Mouse (Mus musculus) MEL (cell line): ENCODE measurements around the gene Mogat1. TPM values are rescaled to one million over a fixed set of nuclear protein-coding genes. Genes with fewer than 3 reads are reported as not detected.

Source experiments
- DNase-seq: peaks from one replicate; pipeline ENCODE4 v3.0.0; 2011; ENCODE audit warnings: low read depth, low spot score
- H3K27ac ChIP-seq: 2 replicates; pipeline ENCODE4 v1.5.1; 2012; ENCODE audit warnings: low read depth, mild to moderate bottlenecking, control low read depth, low read length, moderate library complexity; ENCODE audit not compliant: control insufficient read depth
- H3K27me3 ChIP-seq, 2 experiments: fragments of 150-350 bp in 1 of 2; sonication (generic) in 1 of 2; 2 replicates each; pipeline ENCODE4 v1.6.1; 2012; ENCODE audit warnings: low read length in 2 of 2, mild to moderate bottlenecking in 2 of 2, improper control_type of control experiment in 1 of 2, moderate library complexity in 1 of 2; ENCODE audit not compliant: insufficient read depth in 2 of 2, control insufficient read depth in 1 of 2
- H3K36me3 ChIP-seq, 2 experiments: 2 replicates each; pipeline ENCODE4 v1.6.1; 2012 to 2014; ENCODE audit warnings: low read length in 2 of 2, improper control_type of control experiment in 1 of 2, inconsistent platforms in 1 of 2, mild to moderate bottlenecking in 1 of 2; ENCODE audit not compliant: insufficient read depth in 2 of 2, control insufficient read depth in 1 of 2
- H3K4me1 ChIP-seq, 2 experiments: fragments of 150-350 bp in 1 of 2; sonication (generic) in 1 of 2; 2 replicates each; pipeline ENCODE4 v1.6.1; 2012; ENCODE audit warnings: low read length in 2 of 2, improper control_type of control experiment in 1 of 2, mild to moderate bottlenecking in 1 of 2; ENCODE audit not compliant: insufficient read depth in 2 of 2, control insufficient read depth in 1 of 2
- H3K4me3 ChIP-seq, 2 experiments: fragments of 150-350 bp in 1 of 2; sonication (generic) in 1 of 2; 2 replicates each; pipeline ENCODE4 v1.5.1; 2012; ENCODE audit warnings: low read depth in 2 of 2, low read length in 2 of 2, mild to moderate bottlenecking in 2 of 2, moderate library complexity in 2 of 2, control low read depth in 1 of 2, improper control_type of control experiment in 1 of 2; ENCODE audit not compliant: control insufficient read depth in 1 of 2, insufficient read depth in 1 of 2
- H3K79me2 ChIP-seq: 2 replicates; pipeline ENCODE4 v1.6.1; 2012; ENCODE audit warnings: mild to moderate bottlenecking, low read length, moderate library complexity; ENCODE audit not compliant: control insufficient read depth, poor library complexity, insufficient read depth
- H3K9ac ChIP-seq: 2 replicates; pipeline ENCODE4 v1.6.1; 2012; ENCODE audit warnings: low read depth, mild to moderate bottlenecking, control low read depth, low read length, moderate library complexity; ENCODE audit not compliant: control insufficient read depth, poor library complexity, severe bottlenecking
- H3K9me3 ChIP-seq: fragments of 150-350 bp; sonication (generic); replicated peaks from 2 replicates; pipeline ENCODE4 v1.6.1; 2012; ENCODE audit warnings: mild to moderate bottlenecking, low read length, improper control_type of control experiment, moderate library complexity; ENCODE audit not compliant: insufficient read depth
- BHLHE40 ChIP-seq: IDR thresholded peaks from 2 replicates; pipeline ENCODE4 v1.6.1; 2012; ENCODE audit warnings: low read depth, mild to moderate bottlenecking, inconsistent platforms, low read length, improper control_type of control experiment, borderline replicate concordance
- CHD2 ChIP-seq: IDR thresholded peaks from 2 replicates; pipeline ENCODE4 v1.6.1; 2011; ENCODE audit warnings: low read length, improper control_type of control experiment
- CTCF ChIP-seq, 3 experiments: IDR thresholded peaks in 2 of 3; conservative IDR thresholded peaks in 1 of 3; 2 replicates each; pipeline ENCODE4 v1.5.1; 2011 to 2012; ENCODE audit warnings: low read length in 3 of 3, low read depth in 2 of 3, mild to moderate bottlenecking in 2 of 3, improper control_type of control experiment in 1 of 3, inconsistent platforms in 1 of 3, mixed read lengths in 1 of 3, moderate library complexity in 1 of 3; ENCODE audit not compliant: control insufficient read depth in 1 of 3, insufficient read depth in 1 of 3, poor library complexity in 1 of 3, severe bottlenecking in 1 of 3
- ETS1 ChIP-seq: IDR thresholded peaks from 2 replicates; pipeline ENCODE4 v1.6.1; 2012; ENCODE audit warnings: low read depth, mild to moderate bottlenecking, inconsistent platforms, low read length, improper control_type of control experiment, moderate library complexity
- GABPA ChIP-seq: IDR thresholded peaks from 2 replicates; pipeline ENCODE4 v1.6.1; 2012; ENCODE audit warnings: low read depth, mild to moderate bottlenecking, inconsistent platforms, low read length, improper control_type of control experiment, moderate library complexity
- MAZ ChIP-seq: IDR thresholded peaks from 2 replicates; pipeline ENCODE4 v1.6.1; 2012; ENCODE audit warnings: low read depth, mild to moderate bottlenecking, inconsistent platforms, low read length, improper control_type of control experiment
- NRF1 ChIP-seq: IDR thresholded peaks from 2 replicates; pipeline ENCODE4 v1.6.1; 2014; ENCODE audit warnings: low read depth, mild to moderate bottlenecking, inconsistent platforms, low read length, improper control_type of control experiment, moderate library complexity; ENCODE audit not compliant: poor library complexity, insufficient read depth, severe bottlenecking
- POLR2AphosphoS2 ChIP-seq: IDR thresholded peaks from 2 replicates; pipeline ENCODE4 v1.6.1; 2011; ENCODE audit warnings: low read length, improper control_type of control experiment
- RAD21 ChIP-seq: IDR thresholded peaks from 2 replicates; pipeline ENCODE4 v1.6.1; 2011; ENCODE audit warnings: mild to moderate bottlenecking, low read depth, low read length, improper control_type of control experiment
- SIN3A ChIP-seq: IDR thresholded peaks from 2 replicates; pipeline ENCODE4 v1.6.1; 2012; ENCODE audit warnings: low read length, improper control_type of control experiment, inconsistent platforms
- SMC3 ChIP-seq: IDR thresholded peaks from 2 replicates; pipeline ENCODE4 v1.6.1; 2011; ENCODE audit warnings: low read depth, low read length, improper control_type of control experiment
- USF1 ChIP-seq: IDR thresholded peaks from 2 replicates; pipeline ENCODE4 v1.6.1; 2014; ENCODE audit warnings: low read depth, mild to moderate bottlenecking, inconsistent platforms, low read length, improper control_type of control experiment, moderate library complexity
- USF2 ChIP-seq, 2 experiments: IDR thresholded peaks; 2 replicates each; pipeline ENCODE4 v1.6.1; 2011 to 2012; ENCODE audit warnings: improper control_type of control experiment in 2 of 2, low read length in 2 of 2, borderline replicate concordance in 1 of 2, inconsistent platforms in 1 of 2, low read depth in 1 of 2, mild to moderate bottlenecking in 1 of 2; ENCODE audit not compliant: insufficient read depth in 1 of 2
- ZC3H11A ChIP-seq: IDR thresholded peaks from 2 replicates; pipeline ENCODE4 v1.6.1; 2012; ENCODE audit warnings: low read depth, mild to moderate bottlenecking, inconsistent platforms, low read length, improper control_type of control experiment
- ZMIZ1 ChIP-seq: IDR thresholded peaks from 2 replicates; pipeline ENCODE4 v1.6.1; 2012; ENCODE audit warnings: low read depth, mild to moderate bottlenecking, inconsistent platforms, low read length, improper control_type of control experiment, moderate library complexity
- polyA plus RNA-seq, 2 experiments: library from polyadenylated mRNA; stranded (reverse) in 1 of 2; unstranded in 1 of 2; fragments of >175 nt in 1 of 2; fragments of >200 nt in 1 of 2; gene quantifications; 2 replicates each; pipeline versions ENCODE4 v1.2.1 to v1.2.4; 2012; ENCODE audit warnings: low replicate concordance in 2 of 2, low read depth in 1 of 2; ENCODE audit not compliant: insufficient read length in 2 of 2, insufficient read depth in 1 of 2, missing spikeins in 1 of 2
- total RNA-seq: library from RNA; depleted of rRNA; stranded (reverse); fragments of 300-350 nt; gene quantifications from 2 replicates; pipeline ENCODE4 v1.2.3, GENCODE M21; 2012

Mogat1 gene
- total and polyA plus RNA-seq, 3 experiments, result not detected

DNA sequence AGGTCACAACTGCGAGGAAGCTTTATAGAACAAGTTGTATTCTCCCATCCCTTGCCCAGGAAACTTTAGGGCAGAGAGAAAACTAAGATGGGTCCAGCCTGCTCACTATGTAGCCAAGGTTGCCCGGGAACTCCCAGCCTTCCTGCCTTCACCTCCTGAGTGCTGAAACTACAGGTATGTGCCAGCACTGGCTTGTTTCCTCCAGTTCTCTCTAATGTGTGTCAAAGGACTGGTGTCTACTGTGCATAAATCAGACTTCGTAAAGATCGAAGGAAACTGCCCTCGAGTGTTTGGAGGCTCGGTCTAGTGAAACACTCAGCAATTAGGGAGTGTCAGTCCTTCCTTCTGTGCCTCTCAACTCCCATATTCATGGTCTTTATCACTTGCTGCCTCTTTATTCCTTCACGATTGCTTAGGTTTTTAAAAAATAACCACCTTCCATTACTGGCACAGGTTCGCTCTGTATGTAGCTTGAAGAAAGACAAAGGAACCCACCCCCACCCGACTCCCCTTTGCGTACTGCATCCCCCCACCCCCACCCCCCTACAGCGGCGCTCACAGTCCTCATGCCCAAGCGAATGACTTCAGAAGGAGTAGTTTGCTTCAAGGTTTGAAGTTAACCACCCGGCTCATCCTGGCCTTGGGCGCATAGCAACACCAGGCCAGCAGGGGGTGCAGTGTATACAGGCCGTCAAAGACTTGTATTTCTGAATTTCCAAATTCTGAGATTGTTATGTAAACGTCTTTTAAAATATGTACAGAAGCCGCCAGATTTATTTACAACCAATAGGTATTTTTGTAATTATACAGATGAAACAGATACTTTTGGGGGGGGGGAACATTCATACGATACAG lies 25.7 kb downstream of the Mogat1 start:
- peak; percentile 62 for DNase-seq
- H3K9me3 ChIP-seq, result no peaks in the 10 kb centered on the region
- no peak overlapping the region for H3K9ac ChIP-seq
- peak; percentile 54 for TF ChIP-seq RAD21
- no peak for TF ChIP-seq POLR2AphosphoS2
- TF ChIP-seq CTCF (IDR thresholded peaks at IDR 0.05 in 2 of 3, conservative IDR thresholded peaks at IDR 0.05 in 1 of 3; ENCODE audit: control insufficient read depth in 1 of 3, insufficient read depth in 1 of 3, low read depth in 2 of 3, low read length in 3 of 3, poor library complexity in 1 of 3, severe bottlenecking in 1 of 3), result peak; percentile 47 to 71 (median 64)
- peak; percentile 55 for TF ChIP-seq SMC3
- no peak for TF ChIP-seq ZMIZ1
- peak; percentile 27; the same call in 1 of the 2 replicates for TF ChIP-seq ZC3H11A
- no peak overlapping the region for H3K4me3 ChIP-seq
- H3K36me3 ChIP-seq, result no peaks in the 10 kb centered on the region
- no peak overlapping the region for H3K27ac ChIP-seq
- H3K4me1 ChIP-seq, result peaks cover 0 to 4% of the 10 kb centered on the region in 2 experiments; a peak in 2 of 4 replicates
- H3K27me3 ChIP-seq, result no peaks in the 10 kb centered on the region
- H3K79me2 ChIP-seq, result no peaks in the 10 kb centered on the region

DNA sequence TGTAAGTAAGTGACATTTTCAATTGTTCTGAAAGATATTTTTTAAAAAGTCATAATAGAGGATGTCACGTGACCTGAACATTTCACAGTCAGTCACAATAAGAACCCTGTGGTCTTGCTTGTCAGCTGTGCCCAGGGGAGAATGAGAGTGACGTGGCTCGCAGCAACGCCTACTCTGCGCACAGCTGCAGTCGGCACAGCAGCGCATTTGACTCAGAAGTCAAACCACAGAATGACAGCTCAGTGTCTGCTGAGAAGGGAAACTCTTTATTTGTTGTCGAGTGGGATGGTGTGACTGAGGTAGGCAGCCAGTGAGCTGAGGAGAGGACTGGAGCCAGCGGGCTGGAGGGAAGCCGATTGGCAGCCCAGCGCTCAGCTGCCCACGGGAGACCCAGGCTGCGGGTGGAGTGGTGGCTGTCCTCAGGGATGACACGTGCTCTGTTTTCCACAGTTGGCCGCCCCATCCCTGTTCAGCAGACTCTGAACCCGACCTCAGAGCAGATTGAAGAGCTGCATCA lies 26.8 kb downstream of the Mogat1 start:
- H3K36me3 ChIP-seq, result no peaks in the 10 kb centered on the region
- no peak overlapping the region for H3K9ac ChIP-seq
- no peaks in the 10 kb centered on the region for H3K9me3 ChIP-seq
- H3K4me3 ChIP-seq, result peak overlapping the region; percentile 39 to 67
- H3K27ac ChIP-seq, result no peak overlapping the region
- TF ChIP-seq SIN3A, result peak; percentile 34; the same call in 1 of the 2 replicates
- peak; percentile 82 for TF ChIP-seq USF1
- TF ChIP-seq GABPA, result no peak
- TF ChIP-seq MAZ, result no peak
- peak; percentile 33; the same call in 1 of the 2 replicates for TF ChIP-seq NRF1
- TF ChIP-seq USF2 (IDR thresholded peaks at IDR 0.05; ENCODE audit: borderline replicate concordance in 1 of 2, insufficient read depth in 1 of 2, low read depth in 1 of 2, low read length in 2 of 2), result peak; percentile 19 to 47; a peak in 1 of 4 replicates
- 0 out of 2 replicates have a peak, but pooled peaks have one; percentile 7 for TF ChIP-seq BHLHE40
- TF ChIP-seq CHD2, result no peak
- peak; percentile 82 for TF ChIP-seq ETS1
- DNase-seq, result peak; percentile 76
- H3K4me1 ChIP-seq, result peaks cover 0 to 4% of the 10 kb centered on the region in 2 experiments; a peak in 2 of 4 replicates
- no peaks in the 10 kb centered on the region for H3K27me3 ChIP-seq
- no peaks in the 10 kb centered on the region for H3K79me2 ChIP-seq
